Mouse (Mus musculus) lung, adult 2 months (tissue): ENCODE results near the gene E4f1.

Experiments used
- CTCF ChIP-seq: fragments of 200-500 bp; IDR thresholded peaks from 2 replicates; pipeline ENCODE4 v1.5.1; 2011; ENCODE audit warnings: mild to moderate bottlenecking, low read length, control low read depth; ENCODE audit not compliant: insufficient read depth
- POLR2A ChIP-seq: fragments of 200-500 bp; IDR thresholded peaks from 2 replicates; pipeline ENCODE4 v1.6.1; 2011; ENCODE audit warnings: low read depth, mild to moderate bottlenecking, control low read depth, low read length, borderline replicate concordance; ENCODE audit errors: extremely low read depth

GRCm38 (mm10) chr17:24479431-24479830 lies 9.3 kb upstream of the E4f1 start:
- TF ChIP-seq CTCF: no peak
- no peak for TF ChIP-seq POLR2A
